Mouse (Mus musculus): ENCODE measurements around the gene Sebox. TPM values are rescaled to one million over a fixed set of nuclear protein-coding genes. Genes with fewer than 3 reads are reported as not detected.

Gene Sebox
- polyA plus RNA-seq, 1 experiment = not detected

GRCm38 (mm10) chr11:78547718-78548460 is 44.6 kb downstream of the Sebox start:
- no peaks in the 10 kb centered on the region for H3K27me3 ChIP-seq (ENCODE audit: control insufficient read depth, insufficient read depth, low read length)
- H3K4me1 ChIP-seq (ENCODE audit: control insufficient read depth, insufficient read depth, low read length) = peaks cover 6% of the 10 kb centered on the region
- no peaks in the 10 kb centered on the region; the same call in none of the 2 replicates for H3K36me3 ChIP-seq (ENCODE audit: control insufficient read depth, insufficient read depth, low read length)
- no peak overlapping the region for H3K27ac ChIP-seq (ENCODE audit: control insufficient read depth, insufficient read depth, low read depth, low read length)
- no peak overlapping the region; the same call in 1 of the 2 replicates for H3K4me3 ChIP-seq (ENCODE audit: control insufficient read depth, low read depth, low read length)
- TF ChIP-seq CTCF (IDR thresholded peaks at IDR 0.05; ENCODE audit: control insufficient read depth, insufficient read depth, insufficient replicate concordance, low read depth, low read length) (no peak), POLR2A (IDR thresholded peaks at IDR 0.05; ENCODE audit: control insufficient read depth, low read depth, low read length) (no peak)

GRCm38 (mm10) chr11:78549491-78549987 is 46.3 kb downstream of the Sebox start:
- Histone ChIP-seq H3K27ac (ENCODE audit: control insufficient read depth, insufficient read depth, low read depth, low read length) (peak overlapping the region; percentile 99), H3K4me3 (ENCODE audit: control insufficient read depth, low read depth, low read length) (peak overlapping the region; percentile 96), H3K4me1 (ENCODE audit: control insufficient read depth, insufficient read depth, low read length) (peaks cover 6% of the 10 kb centered on the region), H3K27me3 (ENCODE audit: control insufficient read depth, insufficient read depth, low read length) (no peaks in the 10 kb centered on the region), H3K36me3 (ENCODE audit: control insufficient read depth, insufficient read depth, low read length) (no peaks in the 10 kb centered on the region)
- TF ChIP-seq POLR2A (IDR thresholded peaks at IDR 0.05; ENCODE audit: control insufficient read depth, low read depth, low read length) (no peak), CTCF (IDR thresholded peaks at IDR 0.05; ENCODE audit: control insufficient read depth, insufficient read depth, insufficient replicate concordance, low read depth, low read length) (no peak)

- no peaks in the 10 kb centered on the region for H3K27me3 ChIP-seq (ENCODE audit: control insufficient read depth, insufficient read depth, low read length)
- H3K36me3 ChIP-seq (ENCODE audit: control insufficient read depth, insufficient read depth, low read length) = no peaks in the 10 kb centered on the region
- TF ChIP-seq CTCF (IDR thresholded peaks at IDR 0.05; ENCODE audit: control insufficient read depth, insufficient read depth, insufficient replicate concordance, low read depth, low read length) = peak; percentile 10; the same call in 1 of the 2 replicates
- peak; percentile 90 for TF ChIP-seq POLR2A (IDR thresholded peaks at IDR 0.05; ENCODE audit: control insufficient read depth, low read depth, low read length)
- peaks cover 6% of the 10 kb centered on the region for H3K4me1 ChIP-seq (ENCODE audit: control insufficient read depth, insufficient read depth, low read length)
- H3K27ac ChIP-seq (ENCODE audit: control insufficient read depth, insufficient read depth, low read depth, low read length) = peak within 1 kb of the TSS; percentile 99
- H3K4me3 ChIP-seq (ENCODE audit: control insufficient read depth, low read depth, low read length) = peak within 1 kb of the TSS; percentile 96
These were observed 47.2 kb downstream of the Sebox start, which contains the start of gene Tmem97 for GRCm38 (mm10) chr11:78550168-78551058. Gene Tmem97 (minus strand): TSS chr11:78550777.

- no peak for TF ChIP-seq POLR2A (IDR thresholded peaks at IDR 0.05; ENCODE audit: control insufficient read depth, low read depth, low read length)
- TF ChIP-seq CTCF (IDR thresholded peaks at IDR 0.05; ENCODE audit: control insufficient read depth, insufficient read depth, insufficient replicate concordance, low read depth, low read length) = no peak
- peak overlapping the region; percentile 96 for H3K27ac ChIP-seq (ENCODE audit: control insufficient read depth, insufficient read depth, low read depth, low read length)
- peak overlapping the region; percentile 96 for H3K4me3 ChIP-seq (ENCODE audit: control insufficient read depth, low read depth, low read length)
- no peaks in the 10 kb centered on the region for H3K36me3 ChIP-seq (ENCODE audit: control insufficient read depth, insufficient read depth, low read length)
- H3K4me1 ChIP-seq (ENCODE audit: control insufficient read depth, insufficient read depth, low read length) = peaks cover 6% of the 10 kb centered on the region
- H3K27me3 ChIP-seq (ENCODE audit: control insufficient read depth, insufficient read depth, low read length) = no peaks in the 10 kb centered on the region
These were observed 47.8 kb downstream of the Sebox start for GRCm38 (mm10) chr11:78551059-78551398.

Other genes with a start within 250 kb of the Sebox start
- gene 2610507B11Rik, start 241.7 kb upstream of the Sebox start, polyA plus RNA-seq (2012; rRNA removed) = 125 and 133 TPM in 2 replicates
- 0.22 and 0.28 TPM in 2 replicates for gene BC030499, start 212.6 kb upstream of the Sebox start, polyA plus RNA-seq (2012; rRNA removed)
- 54.3 and 56.0 TPM in 2 replicates for gene Spag5, start 201.9 kb upstream of the Sebox start, polyA plus RNA-seq (2012; rRNA removed)
- gene Aldoc, start 180.5 kb upstream of the Sebox start, polyA plus RNA-seq (2012; rRNA removed) = 5.8 and 7.4 TPM in 2 replicates
- gene Pigs, start 175.0 kb upstream of the Sebox start, polyA plus RNA-seq (2012; rRNA removed) = 57.4 and 69.7 TPM in 2 replicates
- 47.2 and 66.7 TPM in 2 replicates for gene Unc119, start 160.0 kb upstream of the Sebox start, polyA plus RNA-seq (2012; rRNA removed)
- not detected in 2 replicates for gene Foxn1, start 116.9 kb upstream of the Sebox start, polyA plus RNA-seq (2012; rRNA removed)
- gene Slc13a2, start 81.2 kb upstream of the Sebox start, polyA plus RNA-seq (2012; rRNA removed) = 2.8 and 3.1 TPM in 2 replicates
- gene Slc46a1, start 37.8 kb upstream of the Sebox start, polyA plus RNA-seq (2012; rRNA removed) = 7.7 and 7.8 TPM in 2 replicates
- gene Sarm1, start 5.7 kb upstream of the Sebox start, polyA plus RNA-seq (2012; rRNA removed) = 2.5 TPM in 2 replicates
- 0.77 and 0.78 TPM in 2 replicates for gene Vtn, start 4.4 kb upstream of the Sebox start, polyA plus RNA-seq (2012; rRNA removed)
- 16.0 and 19.2 TPM in 2 replicates for gene Tmem199, start 8.7 kb downstream of the Sebox start, polyA plus RNA-seq (2012; rRNA removed)
- gene Poldip2, start 8.7 kb downstream of the Sebox start, polyA plus RNA-seq (2012; rRNA removed) = 111 and 129 TPM in 2 replicates
- gene Tnfaip1, start 32.9 kb downstream of the Sebox start, polyA plus RNA-seq (2012; rRNA removed) = 9.8 and 10.0 TPM in 2 replicates
- gene Ift20, start 32.9 kb downstream of the Sebox start, polyA plus RNA-seq (2012; rRNA removed) = 62.1 and 64.8 TPM in 2 replicates
- gene Tmem97, start 47.3 kb downstream of the Sebox start, polyA plus RNA-seq (2012; rRNA removed) = 491 and 534 TPM in 2 replicates
- gene Nlk, start 193.9 kb downstream of the Sebox start, polyA plus RNA-seq (2012; rRNA removed) = 10.8 and 12.0 TPM in 2 replicates
- gene Ccnq, start 248.3 kb downstream of the Sebox start, polyA plus RNA-seq (2012; rRNA removed) = 13.8 and 16.5 TPM in 2 replicates